Mouse (Mus musculus) monocyte, adult 59 days (primary cell): ENCODE measurements around the gene Coa4. TPM values are rescaled to one million over a fixed set of nuclear protein-coding genes. Genes with fewer than 3 reads are reported as not detected.

Experiments used
- total RNA-seq, 2 experiments: library from RNA; stranded (reverse); gene quantifications; one replicate each; pipeline ENCODE4 v1.2.4; 2023

Gene Coa4
- total RNA-seq: 10 to 100 TPM; 16.7 to 16.8 TPM

DNA sequence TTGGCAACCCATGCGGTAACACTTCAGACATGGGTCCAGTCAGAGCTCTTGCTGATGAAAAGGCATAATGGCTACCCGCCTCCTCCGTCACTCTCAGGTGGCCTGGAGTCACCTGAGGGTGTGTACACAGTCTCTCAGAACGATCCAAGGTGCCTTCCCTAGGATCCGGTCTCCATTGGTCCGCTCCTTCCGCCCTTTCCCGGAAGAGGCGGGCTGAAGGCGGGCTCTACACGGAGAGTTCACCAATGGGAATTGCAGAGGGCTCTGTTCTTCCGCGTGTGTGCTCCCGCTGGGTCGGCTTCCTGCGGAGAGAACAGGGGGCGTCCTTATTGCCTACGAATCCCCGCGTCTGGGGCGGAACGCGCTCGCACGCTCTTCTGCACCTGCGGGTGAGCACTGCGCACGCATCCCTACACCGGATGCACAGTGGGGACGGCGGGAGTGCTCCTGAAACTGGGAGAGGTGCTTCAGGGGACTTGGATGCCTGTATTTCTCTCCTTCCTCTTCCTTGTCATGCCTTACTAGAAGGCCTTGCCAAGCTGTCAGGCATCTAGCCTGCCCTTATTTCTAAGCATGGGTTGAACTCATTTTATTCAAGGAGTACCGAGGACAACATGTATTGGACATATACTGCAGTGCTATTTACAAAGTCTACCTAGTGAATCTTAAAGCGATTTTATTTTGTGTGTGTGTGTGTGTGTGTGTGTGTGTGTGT, at the start of gene Coa4:
Gene Coa4 (plus strand): TSS at position 268 of the 715 bp plus-strand sequence.

DNA sequence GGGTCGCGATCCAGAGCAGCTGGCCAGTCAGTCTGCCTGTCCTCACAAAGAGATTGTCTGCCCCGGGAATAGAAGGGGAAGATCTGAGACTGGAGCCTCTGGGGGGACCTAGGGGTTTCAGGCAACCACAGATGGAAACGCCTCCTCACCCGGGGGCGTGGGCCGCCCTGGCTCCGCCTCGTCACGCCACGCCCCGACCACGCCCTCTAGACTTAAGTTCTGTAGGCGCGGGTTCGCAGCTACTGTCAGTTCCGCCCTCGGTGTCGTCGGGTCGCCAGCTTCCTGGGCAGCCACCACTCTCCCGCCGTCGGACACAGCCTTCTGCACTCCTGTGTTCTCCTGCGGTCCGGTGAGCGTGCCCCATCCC, 43.8 kb upstream of the Coa4 start, which contains the start of gene Ucp2:
Gene Ucp2 (plus strand): TSS at position 221 of the 367 bp plus-strand sequence.

DNA sequence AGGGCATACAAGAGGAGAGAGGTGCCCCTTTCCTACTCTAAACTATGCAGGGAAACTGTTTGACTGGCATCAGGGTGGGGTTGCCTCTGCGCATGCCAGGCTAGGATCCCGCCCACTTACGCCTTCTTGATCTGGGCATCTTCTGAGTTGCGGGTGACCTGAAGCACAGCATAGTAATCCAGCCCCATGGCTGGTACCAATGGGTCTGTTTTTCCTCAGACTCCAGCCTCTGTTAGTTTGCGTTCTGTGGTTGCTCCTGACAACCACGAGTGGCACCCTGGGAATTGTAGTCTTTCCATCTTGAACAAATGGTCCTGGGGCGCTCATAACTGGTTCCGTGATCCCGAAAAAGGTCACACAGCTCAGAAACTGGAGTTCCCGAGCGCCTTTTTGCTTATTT, 22.3 kb upstream of the Coa4 start, which contains the start of gene Dnajb13:
Gene Dnajb13 (minus strand): TSS at position 388 of the 400 bp plus-strand sequence.

Other genes with a start within 250 kb of the Coa4 start
- 10 to 100 TPM; 28.7 to 42.0 TPM for gene C2cd3, start 164.8 kb upstream of the Coa4 start, total RNA-seq
- gene Ppme1, start 164.8 kb upstream of the Coa4 start, total RNA-seq: 10 to 100 TPM; 26.9 to 30.9 TPM
- gene Ucp3, start 64.1 kb upstream of the Coa4 start, total RNA-seq: 1 to 10 TPM; 1.6 to 1.7 TPM
- gene Ucp2, start 43.7 kb upstream of the Coa4 start, total RNA-seq: 1,000 to 10,000 TPM; 2,063 to 2,242 TPM
- 1 to 10 TPM; 4.0 to 7.6 TPM for gene Dnajb13, start 22.1 kb upstream of the Coa4 start, total RNA-seq
- gene Rab6a, start 70.3 kb downstream of the Coa4 start, total RNA-seq: 10 to 100 TPM; 47.9 to 58.9 TPM
- gene Mrpl48, start 71.2 kb downstream of the Coa4 start, total RNA-seq: 10 to 100 TPM; 27.4 to 31.5 TPM
- not detected for gene Plekhb1, start 125.3 kb downstream of the Coa4 start, total RNA-seq
- 100 to 1,000 TPM in 1 of 2 experiments, 10 to 100 TPM in 1; 94.2 to 127 TPM for gene Fam168a, start 169.6 kb downstream of the Coa4 start, total RNA-seq